Mouse (Mus musculus): ENCODE results near the gene Med18.

- TF ChIP-seq CTCF (IDR thresholded peaks at IDR 0.05; ENCODE audit: extremely low read depth, insufficient read length, insufficient replicate concordance, low read depth, low read length) (peak; percentile 22; the same call in 1 of the 2 replicates), POLR2A (IDR thresholded peaks at IDR 0.05; ENCODE audit: low read depth, low read length) (no peak)
These were observed 52.2 kb downstream of the Med18 start for GRCm38 (mm10) chr4:132411322-132412094.

All from small intestine, adult 2 months (tissue).